29 mouse cellular contexts compared by ENCODE assay signal in genomic region chr16:15354901-15355300, GRCm38 (mm10). TPM values are rescaled to one million over a fixed set of nuclear protein-coding genes. Genes with fewer than 3 reads are reported as not detected.
DNase-seq lines count a peak whose midpoint lies in the region; ATAC-seq lines count a peak whose summit lies in the region.
"Had no signal": no experiment of that assay in that cellular context is flagged by ENCODE, and none has a peak within 500 bp of the region (broad histone marks: within the 10 kb centered on the region; RNA-seq: fewer than 3 reads in every experiment).

No protein-coding gene starts in this region.

- no peaks in the 10 kb centered on the region for H3K9me3 ChIP-seq in lung, embryonic 16.5 days (ENCODE audit: control insufficient read depth, low read length)
- no peaks in the 10 kb centered on the region for H3K9me3 ChIP-seq in embryonic facial prominence, embryonic 15.5 days (replicated peaks)
- H3K9me3 ChIP-seq: forebrain, embryonic 10.5 days; kidney, embryonic 15.5 days; limb, embryonic 13.5 days; liver, embryonic 12.5 days had no signal

- ATAC-seq in lung, embryonic 16.5 days (ENCODE audit: low read depth) = peak; percentile 64
- ATAC-seq in embryonic facial prominence, embryonic 15.5 days (ENCODE audit: insufficient number of reproducible peaks, low FRiP score, low TSS enrichment, low read depth) = 0 out of 2 replicates have a peak, but pooled peaks have one; percentile 29
- ATAC-seq: CD4-positive, CD25-positive, alpha-beta regulatory T cell, adult 4 months; forebrain, embryonic 16.5 days; hindbrain, embryonic 16.5 days; intestine, postnatal 0 days; liver, embryonic 12.5 days had no signal

- H3K4me2 ChIP-seq in lung, embryonic 16.5 days (ENCODE audit: low read depth, low read length) = no peak overlapping the region
- no peak overlapping the region for H3K4me2 ChIP-seq in embryonic facial prominence, embryonic 15.5 days (replicated peaks)
- H3K4me2 ChIP-seq: kidney, embryonic 15.5 days; limb, embryonic 13.5 days; liver, embryonic 12.5 days had no signal

- H3K4me3 ChIP-seq in lung, embryonic 16.5 days (ENCODE audit: low read length) = no peak overlapping the region
- no peak overlapping the region for H3K4me3 ChIP-seq in embryonic facial prominence, embryonic 15.5 days (replicated peaks)
- H3K4me3 ChIP-seq: forebrain, embryonic 10.5 days; kidney, embryonic 15.5 days; limb, embryonic 13.5 days; liver, embryonic 12.5 days had no signal

- H3K36me3 ChIP-seq in lung, embryonic 16.5 days (ENCODE audit: control insufficient read depth, insufficient read depth, low read length) = no peaks in the 10 kb centered on the region
- H3K36me3 ChIP-seq in embryonic facial prominence, embryonic 15.5 days = no peaks in the 10 kb centered on the region
- H3K36me3 ChIP-seq: forebrain, embryonic 10.5 days; kidney, embryonic 15.5 days; limb, embryonic 13.5 days; liver, embryonic 12.5 days had no signal

- intact Hi-C loops in gastrocnemius, postnatal 14 days (cut with DNase I; ENCODE audit: low total_unique reads) = no loop called here

- peaks cover 5% of the 10 kb centered on the region; the same call in 1 of the 2 replicates for H3K4me1 ChIP-seq in lung, embryonic 16.5 days (replicated peaks; ENCODE audit: control insufficient read depth, insufficient read depth, low read length)
- peaks cover 8% of the 10 kb centered on the region for H3K4me1 ChIP-seq in embryonic facial prominence, embryonic 15.5 days
- H3K4me1 ChIP-seq: forebrain, embryonic 10.5 days; kidney, embryonic 15.5 days; liver, embryonic 12.5 days had no signal

- no peak overlapping the region; the same call in 1 of the 2 replicates for H3K27ac ChIP-seq in lung, embryonic 16.5 days (ENCODE audit: low read length)
- H3K27ac ChIP-seq in embryonic facial prominence, embryonic 15.5 days (replicated peaks) = peak overlapping the region; percentile 58; the same call in 1 of the 2 replicates
- H3K27ac ChIP-seq: forebrain, embryonic 10.5 days; kidney, embryonic 15.5 days; limb, embryonic 13.5 days; liver, embryonic 12.5 days had no signal

- H3K9ac ChIP-seq in lung, embryonic 16.5 days (ENCODE audit: low read length) = no peak overlapping the region
- H3K9ac ChIP-seq in embryonic facial prominence, embryonic 15.5 days = no peak overlapping the region
- H3K9ac ChIP-seq: kidney, embryonic 15.5 days; limb, embryonic 13.5 days; liver, embryonic 12.5 days had no signal

- peak; percentile 8 for DNase-seq in gastrocnemius, postnatal 14 days
- DNase-seq in gastrocnemius, postnatal 25 days = no peak
- no peak for DNase-seq in lung, postnatal 14 days
- DNase-seq in 3T3-L1 (ENCODE audit: low read depth, low spot score) = peak; percentile 45
- no peak for DNase-seq in cerebellum, postnatal 4 days (ENCODE audit: low spot score in 2 of 2)
- DNase-seq in adrenal gland, postnatal 10 days = no peak
- DNase-seq: cerebellum, adult 18-20 months; cerebellum, postnatal 14 days; kidney, postnatal 36 days; lung, adult 18-20 months; thymus, postnatal 4 days had no signal

- WGBS in lung, embryonic 16.5 days = 28% methylated on average over 2 of the region's 2 CpGs
- 20% methylated on average over 2 of the region's 2 CpGs for WGBS in embryonic facial prominence, embryonic 15.5 days

- no peaks in the 10 kb centered on the region for H3K27me3 ChIP-seq in lung, embryonic 16.5 days (ENCODE audit: control insufficient read depth, insufficient read depth, low read depth, low read length)
- no peaks in the 10 kb centered on the region for H3K27me3 ChIP-seq in embryonic facial prominence, embryonic 15.5 days
- H3K27me3 ChIP-seq: kidney, embryonic 15.5 days; limb, embryonic 13.5 days; liver, embryonic 12.5 days had no signal

RNA-seq across cellular contexts. Expression of gene Gm21897, which starts 37.6 kb away (rescaled TPM):
- not detected for total RNA-seq in gastrocnemius, postnatal 14 days (2021)
- total RNA-seq in gastrocnemius, postnatal 25 days (2021) = not detected
- not detected in 2 replicates for polyA plus RNA-seq in lung, embryonic 16.5 days (2015; fragmentation: Nextera tagmentation; extraction: Ambion mirVana)
- polyA plus RNA-seq in embryonic facial prominence, embryonic 15.5 days (2015; fragmentation: Nextera tagmentation; extraction: Ambion mirVana) = not detected in 2 replicates
- not detected for total RNA-seq in adrenal gland, postnatal 10 days (2021)
- total RNA-seq: adrenal gland, postnatal 4 days; gastrocnemius, postnatal 36 days; hematopoietic stem cell, adult 5-6 weeks; layer of hippocampus, adult 8-10 months; left cerebral cortex, postnatal 25 days; midbrain, postnatal 0 days had no signal
- polyA plus RNA-seq: CD4-positive, CD25-positive, alpha-beta regulatory T cell, adult 4 months; forebrain, embryonic 10.5 days; forebrain, embryonic 16.5 days; heart, embryonic 14.5 days; hindbrain, embryonic 16.5 days; intestine, postnatal 0 days; kidney, embryonic 15.5 days; limb, embryonic 13.5 days; liver, embryonic 12.5 days; midbrain, postnatal 0 days; neural tube, embryonic 14.5 days had no signal

Comparison
In these comparisons a context has a peak if more than half of its experiments do, and no peak if none do; other contexts are left out.
1. DNase-seq: peak in gastrocnemius, postnatal 14 days (single experiment) and 3T3-L1 (single experiment); none in gastrocnemius, postnatal 25 days (single experiment), lung, postnatal 14 days (single experiment), cerebellum, postnatal 4 days (0 of 2) and adrenal gland, postnatal 10 days (single experiment).